Mouse (Mus musculus): ENCODE results near the gene Trim80. TPM values are rescaled to one million over a fixed set of nuclear protein-coding genes. Genes with fewer than 3 reads are reported as not detected.
"Not testable (repeated sequence)": the region's sequence is repeated elsewhere in the genome, so short reads cannot be mapped to it uniquely, and the experiment has no call there.

Trim80 gene
- polyA plus RNA-seq, 1 experiment = not detected

DNA sequence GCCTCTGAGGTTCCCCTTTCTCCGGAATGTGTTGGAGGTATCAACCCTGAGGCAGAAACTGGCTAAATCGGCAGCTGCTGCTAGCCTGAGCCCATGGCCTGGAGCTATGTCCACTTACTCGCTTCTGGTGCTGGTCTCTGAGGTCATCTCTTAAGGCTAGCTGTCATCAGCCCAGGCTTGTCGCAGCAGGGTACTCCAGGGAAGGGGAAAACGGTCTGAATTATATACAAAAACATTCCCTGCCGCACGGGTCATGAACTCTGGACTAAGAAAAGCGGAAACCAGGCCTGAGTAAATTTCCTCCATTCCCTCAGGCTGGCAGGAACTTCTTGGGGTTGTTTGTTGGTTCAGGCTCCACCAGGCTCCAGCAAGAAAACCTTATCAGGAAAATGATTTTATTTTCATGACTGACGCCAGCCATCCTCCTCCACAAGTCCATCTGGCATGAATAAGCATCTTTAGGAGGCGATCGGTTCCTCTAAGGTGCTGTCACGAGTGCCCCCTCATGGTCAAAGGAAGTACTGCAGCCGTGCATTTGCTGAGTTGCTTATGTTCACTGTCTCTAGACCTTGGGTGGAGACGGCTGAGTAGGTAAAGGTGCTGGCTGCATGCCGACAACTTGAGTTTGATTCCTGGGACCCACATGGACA is 33.4 kb downstream of the Trim80 start:
- no peak overlapping the region for H3K4me3 ChIP-seq
- no peak overlapping the region for H3ac ChIP-seq (ENCODE audit: control insufficient read depth, insufficient read length)
- no peaks in the 10 kb centered on the region for H3K36me3 ChIP-seq (ENCODE audit: control insufficient read depth, insufficient read depth)
- H3K27me3 ChIP-seq (ENCODE audit: control insufficient read depth, insufficient read depth, insufficient read length) = no peaks in the 10 kb centered on the region
- no peaks in the 10 kb centered on the region for H3K79me2 ChIP-seq (ENCODE audit: control insufficient read depth, insufficient read depth)
- peak overlapping the region; percentile 14 for H3K4me2 ChIP-seq (ENCODE audit: low read depth)
- TF ChIP-seq CEBPB (IDR thresholded peaks at IDR 0.05; ENCODE audit: insufficient read depth, poor library complexity, severe bottlenecking) (no peak), TCF12 (IDR thresholded peaks at IDR 0.05; ENCODE audit: insufficient read depth, poor library complexity, severe bottlenecking) (no peak), USF1 (IDR thresholded peaks at IDR 0.05; ENCODE audit: low read depth) (no peak), TCF3 (IDR thresholded peaks at IDR 0.05; ENCODE audit: insufficient read length, low read depth) (no peak), POLR2A (IDR thresholded peaks at IDR 0.05; ENCODE audit: insufficient read length, low read depth) (no peak), E2F4 (IDR thresholded peaks at IDR 0.05; ENCODE audit: insufficient read depth) (no peak), POLR2AphosphoS2 (IDR thresholded peaks at IDR 0.05; ENCODE audit: insufficient read length, low read depth) (no peak), REST (IDR thresholded peaks at IDR 0.05; ENCODE audit: insufficient read depth, insufficient read length) (no peak), MAX (IDR thresholded peaks at IDR 0.05; ENCODE audit: low read depth) (no peak), SRF (IDR thresholded peaks at IDR 0.05; ENCODE audit: control insufficient read depth, insufficient read length, low read depth) (no peak), MYOG (IDR thresholded peaks at IDR 0.05; ENCODE audit: control insufficient read depth in 1 of 3, insufficient read depth in 1 of 3, insufficient read length in 2 of 3, low read depth in 2 of 3) (no peak), MYOD1 (IDR thresholded peaks at IDR 0.05; ENCODE audit: control insufficient read depth in 1 of 3, insufficient read length in 2 of 3, low read depth in 2 of 3) (no peak)

DNA sequence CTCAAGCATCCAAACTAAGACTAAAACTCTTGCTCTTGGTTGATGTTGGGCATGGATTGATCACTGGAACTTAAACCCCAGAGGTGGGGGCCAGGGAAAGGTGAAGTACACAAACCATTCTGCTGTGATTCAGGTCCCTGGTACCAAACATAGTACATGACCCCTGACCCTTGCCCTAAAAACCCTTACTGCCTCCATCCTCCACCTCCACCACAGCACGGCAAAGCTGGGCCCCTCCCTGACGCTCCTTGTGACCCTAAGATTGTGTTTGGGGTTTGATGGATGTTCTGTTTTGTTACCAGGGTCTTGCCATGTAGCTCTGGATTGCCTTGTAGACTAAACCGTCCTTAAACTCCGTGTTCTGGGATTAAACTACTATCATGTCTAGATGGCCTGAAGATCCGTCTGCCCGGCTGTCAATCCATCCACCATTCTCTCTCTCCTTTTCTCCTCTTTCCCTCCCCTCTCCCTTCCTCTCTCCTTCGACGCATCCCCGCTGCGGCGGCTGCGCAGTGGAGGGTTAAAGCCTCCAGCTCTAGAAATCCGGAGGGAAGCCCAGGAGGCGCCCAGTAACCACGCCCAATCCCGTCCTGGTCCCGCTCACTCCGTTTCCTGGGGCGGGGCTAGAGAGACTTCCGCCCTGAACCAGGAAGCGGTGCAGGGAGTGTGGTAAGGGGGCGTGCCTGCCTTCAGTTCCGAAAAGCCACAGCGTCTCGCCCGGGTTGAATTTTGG is 34.8 kb downstream of the Trim80 start, which contains the start of gene Armc7:
Armc7 (plus strand) TSS at position 643 of the 733 bp plus-strand sequence.
- H3K4me3 ChIP-seq = peak within 1 kb of the TSS; percentile 73
- no peaks in the 10 kb centered on the region for H3K79me2 ChIP-seq (ENCODE audit: control insufficient read depth, insufficient read depth)
- no peaks in the 10 kb centered on the region for H3K27me3 ChIP-seq (ENCODE audit: control insufficient read depth, insufficient read depth, insufficient read length)
- peak within 1 kb of the TSS; percentile 95 for H3K4me2 ChIP-seq (ENCODE audit: low read depth)
- no peak for TF ChIP-seq MAX (IDR thresholded peaks at IDR 0.05; ENCODE audit: low read depth)
- TF ChIP-seq TCF12 (IDR thresholded peaks at IDR 0.05; ENCODE audit: insufficient read depth, poor library complexity, severe bottlenecking) = no peak
- TF ChIP-seq USF1 (IDR thresholded peaks at IDR 0.05; ENCODE audit: low read depth) = no peak
- no peak for TF ChIP-seq REST (IDR thresholded peaks at IDR 0.05; ENCODE audit: insufficient read depth, insufficient read length)
- TF ChIP-seq MYOG (IDR thresholded peaks at IDR 0.05; ENCODE audit: control insufficient read depth in 1 of 3, insufficient read depth in 1 of 3, insufficient read length in 2 of 3, low read depth in 2 of 3) = no peak
- no peak for TF ChIP-seq TCF3 (IDR thresholded peaks at IDR 0.05; ENCODE audit: insufficient read length, low read depth)
- TF ChIP-seq SRF (IDR thresholded peaks at IDR 0.05; ENCODE audit: control insufficient read depth, insufficient read length, low read depth) = no peak
- TF ChIP-seq MYOD1 (IDR thresholded peaks at IDR 0.05; ENCODE audit: control insufficient read depth in 1 of 3, insufficient read length in 2 of 3, low read depth in 2 of 3) = no peak
- peak; percentile 43 for TF ChIP-seq POLR2AphosphoS2 (IDR thresholded peaks at IDR 0.05; ENCODE audit: insufficient read length, low read depth)
- TF ChIP-seq POLR2A (IDR thresholded peaks at IDR 0.05; ENCODE audit: insufficient read length, low read depth) = peak; percentile 49
- TF ChIP-seq CEBPB (IDR thresholded peaks at IDR 0.05; ENCODE audit: insufficient read depth, poor library complexity, severe bottlenecking) = no peak
- no peak for TF ChIP-seq E2F4 (IDR thresholded peaks at IDR 0.05; ENCODE audit: insufficient read depth)
- peak within 1 kb of the TSS; percentile 29 for H3ac ChIP-seq (ENCODE audit: control insufficient read depth, insufficient read length)
- peaks cover 4% of the 10 kb centered on the region for H3K36me3 ChIP-seq (ENCODE audit: control insufficient read depth, insufficient read depth)

DNA sequence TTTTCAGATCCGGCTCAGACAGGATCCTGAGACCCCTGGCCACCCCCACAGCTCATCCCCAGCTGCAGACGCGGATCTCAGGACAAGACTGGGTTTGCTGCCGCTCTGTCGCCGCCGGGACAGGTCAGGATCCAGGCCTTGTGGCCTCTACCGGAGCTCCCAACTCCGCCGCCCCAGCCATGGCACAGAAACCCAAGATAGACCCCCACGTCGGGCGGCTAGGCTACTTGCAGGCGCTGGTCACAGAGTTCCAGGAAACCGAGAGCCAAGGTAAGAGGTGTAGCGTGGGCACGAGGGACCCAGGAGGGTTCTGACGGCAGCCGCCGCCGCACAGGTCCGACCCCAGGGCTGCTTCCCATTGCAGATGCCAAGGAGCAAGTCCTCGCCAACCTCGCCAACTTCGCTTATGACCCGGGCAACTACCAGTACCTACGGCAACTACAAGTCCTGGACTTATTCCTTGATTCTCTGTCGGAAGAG is 35.5 kb downstream of the Trim80 start:
- H3K4me2 ChIP-seq (ENCODE audit: low read depth) = peak overlapping the region; percentile 65
- TF ChIP-seq TCF3 (IDR thresholded peaks at IDR 0.05; ENCODE audit: insufficient read length, low read depth) (no peak), MYOG (IDR thresholded peaks at IDR 0.05; ENCODE audit: control insufficient read depth in 1 of 3, insufficient read depth in 1 of 3, insufficient read length in 2 of 3, low read depth in 2 of 3) (no peak), MYOD1 (IDR thresholded peaks at IDR 0.05; ENCODE audit: control insufficient read depth in 1 of 3, insufficient read length in 2 of 3, low read depth in 2 of 3) (no peak), REST (IDR thresholded peaks at IDR 0.05; ENCODE audit: insufficient read depth, insufficient read length) (no peak), MAX (IDR thresholded peaks at IDR 0.05; ENCODE audit: low read depth) (no peak), POLR2AphosphoS2 (IDR thresholded peaks at IDR 0.05; ENCODE audit: insufficient read length, low read depth) (no peak), E2F4 (IDR thresholded peaks at IDR 0.05; ENCODE audit: insufficient read depth) (no peak), USF1 (IDR thresholded peaks at IDR 0.05; ENCODE audit: low read depth) (no peak), TCF12 (IDR thresholded peaks at IDR 0.05; ENCODE audit: insufficient read depth, poor library complexity, severe bottlenecking) (no peak), SRF (IDR thresholded peaks at IDR 0.05; ENCODE audit: control insufficient read depth, insufficient read length, low read depth) (no peak), CEBPB (IDR thresholded peaks at IDR 0.05; ENCODE audit: insufficient read depth, poor library complexity, severe bottlenecking) (no peak), POLR2A (IDR thresholded peaks at IDR 0.05; ENCODE audit: insufficient read length, low read depth) (no peak)
- peak overlapping the region; percentile 29 for H3ac ChIP-seq (ENCODE audit: control insufficient read depth, insufficient read length)
- H3K79me2 ChIP-seq (ENCODE audit: control insufficient read depth, insufficient read depth) = no peaks in the 10 kb centered on the region
- H3K4me3 ChIP-seq = peak overlapping the region; percentile 73
- H3K27me3 ChIP-seq (ENCODE audit: control insufficient read depth, insufficient read depth, insufficient read length) = no peaks in the 10 kb centered on the region
- H3K36me3 ChIP-seq (ENCODE audit: control insufficient read depth, insufficient read depth) = peaks cover 4% of the 10 kb centered on the region

DNA sequence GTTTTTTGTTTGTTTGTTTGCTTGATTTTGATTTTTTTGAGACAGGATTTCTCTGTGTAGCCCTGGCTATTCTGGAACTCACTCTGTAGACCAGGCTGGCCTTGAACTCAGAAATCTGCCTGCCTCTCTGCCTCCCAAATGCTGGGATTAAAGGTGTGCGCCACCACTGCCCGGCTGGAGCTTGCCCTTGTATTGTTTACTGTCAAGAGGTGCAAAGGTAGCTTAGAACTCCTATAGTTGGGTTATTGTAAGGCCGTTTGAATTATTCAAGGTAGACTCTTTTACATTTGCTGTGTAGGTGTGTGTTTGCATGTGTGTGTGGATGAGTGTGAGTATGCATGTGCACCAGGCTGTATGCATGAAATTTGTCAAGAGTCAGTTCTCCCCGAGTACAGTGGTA is 36.3 kb downstream of the Trim80 start:
- H3ac ChIP-seq (ENCODE audit: control insufficient read depth, insufficient read length); H3K36me3 ChIP-seq (ENCODE audit: control insufficient read depth, insufficient read depth); H3K79me2 ChIP-seq (ENCODE audit: control insufficient read depth, insufficient read depth); H3K27me3 ChIP-seq (ENCODE audit: control insufficient read depth, insufficient read depth, insufficient read length): not testable (repeated sequence)
- peak overlapping the region; percentile 65 for H3K4me2 ChIP-seq (ENCODE audit: low read depth)
- peak overlapping the region; percentile 73 for H3K4me3 ChIP-seq

DNA sequence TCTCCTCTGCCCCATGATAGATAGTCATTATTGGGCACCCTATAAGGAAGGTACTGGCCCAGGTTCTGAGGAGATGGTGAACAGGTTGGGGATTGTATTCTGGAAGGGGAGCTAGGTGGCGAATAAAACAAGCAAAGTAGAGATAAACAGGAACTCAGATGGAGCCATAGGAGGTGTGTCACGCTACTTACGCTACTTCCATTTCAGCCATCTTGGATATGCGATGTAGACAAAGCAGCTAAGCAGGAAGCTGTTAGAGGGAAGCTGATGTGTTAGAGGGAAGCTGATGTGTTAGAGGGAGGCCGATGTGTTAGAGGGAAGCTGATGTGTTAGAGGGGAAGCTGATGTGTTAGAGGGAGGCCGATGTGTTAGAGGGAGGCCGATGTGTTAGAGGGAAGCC is 37.0 kb downstream of the Trim80 start:
- not testable (repeated sequence) for H3ac ChIP-seq (ENCODE audit: control insufficient read depth, insufficient read length); H3K4me3 ChIP-seq; H3K36me3 ChIP-seq (ENCODE audit: control insufficient read depth, insufficient read depth); H3K27me3 ChIP-seq (ENCODE audit: control insufficient read depth, insufficient read depth, insufficient read length); H3K79me2 ChIP-seq (ENCODE audit: control insufficient read depth, insufficient read depth)
- peak overlapping the region; percentile 65 for H3K4me2 ChIP-seq (ENCODE audit: low read depth)
